Mouse (Mus musculus) stomach, embryonic 16.5 days (tissue): ENCODE results near the gene Evi2a. TPM values are rescaled to one million over a fixed set of nuclear protein-coding genes. Genes with fewer than 3 reads are reported as not detected.

Source experiments
- ATAC-seq: fragments of 200-750 bp; cut with Nextera tagmentation; 2 replicates; pipeline ENCODE4 v1.8.0; 2017; ENCODE audit warnings: moderate number of reproducible peaks, moderate TSS enrichment; ENCODE audit not compliant: insufficient read depth, low FRiP score
- H3K27ac ChIP-seq: fragments of 300-500 bp; sonication (generic); 2 replicates; pipeline ENCODE4 v1.5.1; 2014; ENCODE audit warnings: low read length
- H3K27me3 ChIP-seq: fragments of 300-500 bp; sonication (generic); 2 replicates; pipeline ENCODE4 v1.6.1; 2014; ENCODE audit warnings: low read length, control low read depth, mixed read lengths; ENCODE audit not compliant: control insufficient read depth, insufficient read depth
- H3K36me3 ChIP-seq: fragments of 300-500 bp; sonication (generic); 2 replicates; pipeline ENCODE4 v1.6.1; 2014; ENCODE audit warnings: low read length; ENCODE audit not compliant: control insufficient read depth, insufficient read depth
- H3K4me1 ChIP-seq: fragments of 300-500 bp; sonication (generic); 2 replicates; pipeline ENCODE4 v1.6.1; 2014; ENCODE audit warnings: low read length, control low read depth, mixed read lengths; ENCODE audit not compliant: control insufficient read depth, insufficient read depth
- H3K4me2 ChIP-seq: fragments of 300-500 bp; sonication (generic); 2 replicates; pipeline ENCODE4 v1.6.1; 2014; ENCODE audit warnings: low read depth, low read length, mixed read lengths
- H3K4me3 ChIP-seq: fragments of 300-500 bp; sonication (generic); replicated peaks from 2 replicates; pipeline ENCODE4 v1.5.1; 2014; ENCODE audit warnings: mild to moderate bottlenecking, low read length
- H3K9ac ChIP-seq: fragments of 300-500 bp; sonication (generic); 2 replicates; pipeline ENCODE4 v1.6.1; 2014; ENCODE audit warnings: low read length
- H3K9me3 ChIP-seq: fragments of 300-500 bp; sonication (generic); replicated peaks from 2 replicates; pipeline ENCODE4 v1.6.1; 2016; ENCODE audit warnings: low read length, control low read depth; ENCODE audit not compliant: control insufficient read depth
- WGBS: fragments of 180-500 bp; shearing (Covaris S2); extraction: QIAGEN DNeasy Blood & Tissue Kit; methylation state at CpG from one replicate; pipeline ENCODE4 v1.1.7; 2014; 5-methylcytosine and 5-hydroxymethylcytosine counted together
- polyA plus RNA-seq: library from polyadenylated mRNA; unstranded; fragments of >200 nt; fragmentation: Nextera tagmentation; extraction: Ambion mirVana; gene quantifications from 2 replicates; pipeline ENCODE4 v1.2.1, GENCODE M21; 2015

Gene Evi2a
- polyA plus RNA-seq, 1 experiment from 2014 or later, result 5.0 TPM

GRCm38 (mm10) chr11:79519878-79520291 is 10.5 kb downstream of the Evi2a start:
- no peak overlapping the region for H3K4me3 ChIP-seq
- H3K36me3 ChIP-seq, result no peaks in the 10 kb centered on the region
- H3K4me1 ChIP-seq, result 0 out of 2 replicates have a peak, but pooled peaks cover 2% of the 10 kb centered on the region
- ATAC-seq, result no peak
- H3K27me3 ChIP-seq, result no peaks in the 10 kb centered on the region
- 68% methylated on average over 1 of the region's 1 CpGs for WGBS
- H3K27ac ChIP-seq, result no peak overlapping the region
- no peak overlapping the region for H3K4me2 ChIP-seq
- no peak overlapping the region for H3K9ac ChIP-seq
- no peaks in the 10 kb centered on the region for H3K9me3 ChIP-seq

GRCm38 (mm10) chr11:79519299-79519698 is 11.1 kb downstream of the Evi2a start:
- 64% methylated on average over 6 of the region's 6 CpGs for WGBS
- Histone ChIP-seq H3K4me1 (0 out of 2 replicates have a peak, but pooled peaks cover 2% of the 10 kb centered on the region), H3K4me3 (no peak overlapping the region), H3K9ac (no peak overlapping the region), H3K27me3 (no peaks in the 10 kb centered on the region), H3K4me2 (no peak overlapping the region), H3K9me3 (no peaks in the 10 kb centered on the region), H3K27ac (no peak overlapping the region), H3K36me3 (no peaks in the 10 kb centered on the region)
- ATAC-seq, result no peak

DNA sequence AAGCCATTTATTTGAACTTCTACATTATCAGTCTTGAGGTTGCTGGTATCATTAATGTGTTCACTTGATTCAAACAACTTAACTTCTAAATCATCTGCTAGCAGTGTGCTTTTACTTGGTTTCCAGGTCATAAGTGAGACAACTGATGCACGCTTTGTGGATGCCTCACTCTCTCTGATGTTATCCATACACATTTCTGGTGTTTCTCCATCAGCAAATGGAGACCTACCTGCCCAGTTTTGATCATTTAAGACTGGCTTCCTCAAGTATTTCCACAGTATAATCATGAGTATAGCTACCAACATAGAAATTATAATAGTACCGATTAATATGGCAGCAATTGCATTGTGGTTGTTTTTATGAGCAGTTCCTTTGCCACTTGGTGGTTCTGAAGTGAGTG is 14.6 kb downstream of the Evi2a start:
- ATAC-seq, result no peak
- WGBS, result 95% methylated on average over 2 of the region's 2 CpGs
- H3K36me3 ChIP-seq, result no peaks in the 10 kb centered on the region
- H3K4me3 ChIP-seq, result no peak overlapping the region
- H3K27me3 ChIP-seq, result no peaks in the 10 kb centered on the region
- 0 out of 2 replicates have a peak, but pooled peaks cover 2% of the 10 kb centered on the region for H3K4me1 ChIP-seq
- H3K9ac ChIP-seq, result no peak overlapping the region
- no peak overlapping the region for H3K27ac ChIP-seq
- no peaks in the 10 kb centered on the region for H3K9me3 ChIP-seq
- H3K4me2 ChIP-seq, result no peak overlapping the region

GRCm38 (mm10) chr11:79515331-79515730 is 15.1 kb downstream of the Evi2a start:
- Histone ChIP-seq H3K4me2 (no peak overlapping the region), H3K36me3 (no peaks in the 10 kb centered on the region), H3K9me3 (no peaks in the 10 kb centered on the region), H3K27ac (no peak overlapping the region), H3K4me1 (0 out of 2 replicates have a peak, but pooled peaks cover 2% of the 10 kb centered on the region), H3K27me3 (no peaks in the 10 kb centered on the region), H3K9ac (no peak overlapping the region), H3K4me3 (no peak overlapping the region)
- 57% methylated on average over 6 of the region's 6 CpGs for WGBS
- no peak for ATAC-seq

DNA sequence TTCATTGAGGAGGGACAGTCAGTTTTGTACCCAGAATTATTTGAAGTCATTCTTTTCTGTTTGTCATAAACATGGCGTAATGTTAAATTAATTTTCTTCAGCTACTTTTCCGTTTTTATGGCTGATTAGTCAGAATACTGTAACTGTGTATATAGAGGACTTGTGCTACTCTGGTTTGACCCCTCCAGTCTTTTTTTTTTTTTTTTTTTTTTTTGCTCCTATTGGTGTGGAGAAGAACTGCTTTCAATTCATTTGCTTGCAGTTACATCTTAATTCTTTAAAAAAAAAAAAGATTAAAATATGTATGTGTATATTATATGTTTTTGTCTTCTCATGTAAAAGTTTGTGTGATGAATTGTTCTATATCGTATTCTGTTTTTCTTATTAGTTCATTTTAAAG is 18.4 kb downstream of the Evi2a start:
- Histone ChIP-seq H3K9me3 (no peaks in the 10 kb centered on the region), H3K4me1 (no peaks in the 10 kb centered on the region), H3K36me3 (no peaks in the 10 kb centered on the region), H3K9ac (no peak overlapping the region), H3K27me3 (no peaks in the 10 kb centered on the region), H3K4me3 (no peak overlapping the region), H3K27ac (no peak overlapping the region), H3K4me2 (no peak overlapping the region)
- WGBS, result 82% methylated on average over 3 of the region's 3 CpGs
- no peak for ATAC-seq

DNA sequence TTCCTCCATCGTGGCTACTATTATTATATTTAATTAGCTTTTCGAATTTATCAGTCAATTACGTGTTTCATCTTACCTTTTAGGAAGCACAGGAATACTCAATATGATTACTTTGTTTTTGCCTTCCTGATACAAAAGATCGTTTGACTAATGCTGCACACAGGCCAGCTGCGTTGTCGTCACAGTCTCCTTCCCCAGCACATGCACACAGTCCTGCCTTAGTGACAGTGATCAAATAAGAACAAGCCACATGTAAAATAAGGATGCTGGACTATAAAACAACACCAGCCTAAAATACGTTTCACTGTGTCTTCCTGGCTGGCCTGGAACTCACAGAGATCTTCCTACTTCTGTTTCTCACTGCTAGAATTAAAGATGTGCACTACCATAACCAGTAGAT is 25.9 kb downstream of the Evi2a start:
- H3K4me1 ChIP-seq, result no peaks in the 10 kb centered on the region
- no peak overlapping the region for H3K4me3 ChIP-seq
- H3K36me3 ChIP-seq, result no peaks in the 10 kb centered on the region
- WGBS, result 84% methylated on average over 7 of the region's 7 CpGs
- no peak overlapping the region for H3K9ac ChIP-seq
- H3K27ac ChIP-seq, result no peak overlapping the region
- no peak for ATAC-seq
- no peaks in the 10 kb centered on the region for H3K27me3 ChIP-seq
- no peak overlapping the region for H3K4me2 ChIP-seq
- H3K9me3 ChIP-seq, result no peaks in the 10 kb centered on the region

GRCm38 (mm10) chr11:79503845-79504244 is 26.6 kb downstream of the Evi2a start, which contains the start of gene Omg:
Omg (minus strand) TSS chr11:79504084.
- no peaks in the 10 kb centered on the region for H3K4me1 ChIP-seq
- no peaks in the 10 kb centered on the region for H3K36me3 ChIP-seq
- no peak for ATAC-seq
- H3K4me3 ChIP-seq, result no peak within 1 kb of the TSS
- no peak within 1 kb of the TSS for H3K4me2 ChIP-seq
- no peak within 1 kb of the TSS for H3K27ac ChIP-seq
- 50% methylated on average over 8 of the region's 8 CpGs for WGBS
- no peaks in the 10 kb centered on the region for H3K27me3 ChIP-seq
- no peaks in the 10 kb centered on the region for H3K9me3 ChIP-seq
- no peak within 1 kb of the TSS for H3K9ac ChIP-seq

DNA sequence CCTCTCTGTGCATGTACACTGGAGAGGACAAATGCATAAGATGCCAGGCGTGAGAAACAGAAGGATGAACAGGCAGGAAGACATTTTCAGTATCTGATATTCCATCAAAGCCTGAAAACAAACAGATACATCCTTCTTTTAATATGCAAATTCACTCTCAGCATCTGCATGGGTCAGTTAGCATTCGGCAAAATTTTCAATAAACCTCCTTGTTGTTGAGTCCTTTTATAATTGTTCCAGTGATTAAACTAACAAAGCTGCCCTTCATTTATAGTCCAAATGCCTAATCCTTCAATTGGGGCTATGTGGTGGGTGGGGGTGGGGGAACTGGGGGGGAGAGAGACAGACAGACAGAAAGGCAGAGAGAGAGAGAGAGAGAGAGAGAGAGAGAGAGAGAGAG is 27.5 kb downstream of the Evi2a start:
- Histone ChIP-seq H3K9me3 (no peaks in the 10 kb centered on the region), H3K36me3 (no peaks in the 10 kb centered on the region), H3K27ac (no peak overlapping the region), H3K27me3 (no peaks in the 10 kb centered on the region), H3K4me3 (no peak overlapping the region), H3K4me1 (no peaks in the 10 kb centered on the region), H3K4me2 (no peak overlapping the region), H3K9ac (no peak overlapping the region)
- no peak for ATAC-seq
- 78% methylated on average over 2 of the region's 2 CpGs for WGBS

GRCm38 (mm10) chr11:79494976-79495800 is 35.2 kb downstream of the Evi2a start:
- Histone ChIP-seq H3K27ac (no peak overlapping the region), H3K9ac (no peak overlapping the region), H3K4me1 (no peaks in the 10 kb centered on the region), H3K27me3 (no peaks in the 10 kb centered on the region), H3K4me3 (no peak overlapping the region), H3K9me3 (no peaks in the 10 kb centered on the region), H3K4me2 (no peak overlapping the region), H3K36me3 (no peaks in the 10 kb centered on the region)
- 79% methylated on average over 10 of the region's 10 CpGs for WGBS
- no peak for ATAC-seq
